Mouse (Mus musculus) mesoderm, embryonic 11.5 days (tissue): ENCODE data around the gene Muc1.
A peak's percentile ranks its signal among the peaks of the same experiment; 100 is the strongest.

Source experiments
- DNase-seq: peaks from one replicate; pipeline ENCODE4 v3.0.0-alpha.2; 2012; ENCODE audit warnings: low read depth, low spot score

Gene Muc1

GRCm38 (mm10) chr3:89228836-89229235 lies at the start of gene Muc1:
Gene Muc1, plus strand, starts transcription at chr3:89229057.
- DNase-seq: no peak

- no peak for DNase-seq
Measured at GRCm38 (mm10) chr3:89181749-89182500, 46.9 kb upstream of the Muc1 start.

GRCm38 (mm10) chr3:89182531-89183057 lies 46.3 kb upstream of the Muc1 start:
- no peak for DNase-seq

GRCm38 (mm10) chr3:89183058-89183958 lies 45.5 kb upstream of the Muc1 start, which contains the start of gene Fam189b:
Gene Fam189b, plus strand, starts transcription at chr3:89183143.
- DNase-seq: peak; percentile 90

GRCm38 (mm10) chr3:89183959-89184315 lies 44.9 kb upstream of the Muc1 start:
- DNase-seq: no peak

- DNase-seq: no peak
Measured at GRCm38 (mm10) chr3:89187197-89187596, 41.7 kb upstream of the Muc1 start.

- no peak for DNase-seq
Measured at GRCm38 (mm10) chr3:89187690-89188477, 41.0 kb upstream of the Muc1 start.

GRCm38 (mm10) chr3:89188478-89188875 lies 40.4 kb upstream of the Muc1 start:
- DNase-seq: no peak

- no peak for DNase-seq
Measured at GRCm38 (mm10) chr3:89190436-89190835, 38.4 kb upstream of the Muc1 start.

GRCm38 (mm10) chr3:89193351-89193750 lies 35.5 kb upstream of the Muc1 start:
- no peak for DNase-seq

GRCm38 (mm10) chr3:89193853-89194252 lies 35.0 kb upstream of the Muc1 start:
- no peak for DNase-seq

GRCm38 (mm10) chr3:89195979-89196877 lies 32.6 kb upstream of the Muc1 start:
- DNase-seq: peak; percentile 95

GRCm38 (mm10) chr3:89199839-89200238 lies 29.0 kb upstream of the Muc1 start:
- DNase-seq: no peak

- DNase-seq: peak; percentile 90
Measured at GRCm38 (mm10) chr3:89202253-89203141, 26.4 kb upstream of the Muc1 start, which contains the start of gene Gba. Gene Gba, plus strand, starts transcription at chr3:89202928.

- no peak for DNase-seq
Measured at GRCm38 (mm10) chr3:89203142-89203514, 25.7 kb upstream of the Muc1 start.

- DNase-seq: no peak
Measured at GRCm38 (mm10) chr3:89206079-89206478, 22.8 kb upstream of the Muc1 start.

GRCm38 (mm10) chr3:89206695-89207094 lies 22.2 kb upstream of the Muc1 start:
- DNase-seq: no peak

- DNase-seq: no peak
Measured at GRCm38 (mm10) chr3:89208075-89208657, 20.7 kb upstream of the Muc1 start.

- no peak for DNase-seq
Measured at GRCm38 (mm10) chr3:89208736-89209135, 20.1 kb upstream of the Muc1 start.
